Mouse (Mus musculus) embryonic facial prominence, embryonic 14.5 days (tissue): ENCODE measurements around the gene Lin28b. TPM values are rescaled to one million over a fixed set of nuclear protein-coding genes. Genes with fewer than 3 reads are reported as not detected.

Source experiments
- polyA plus RNA-seq: library from polyadenylated mRNA; unstranded; fragments of >200 nt; fragmentation: Nextera tagmentation; extraction: Ambion mirVana; gene quantifications from 2 replicates; pipeline ENCODE4 v1.2.1, GENCODE M21; 2014

Lin28b gene
- polyA plus RNA-seq, 1 experiment from 2014 or later = 0.57 TPM

Other genes with a start within 250 kb of the Lin28b start
- 3.8 and 5.7 TPM in 2 replicates for gene Bves, start 150.6 kb downstream of the Lin28b start, polyA plus RNA-seq
- 17.0 and 18.3 TPM in 2 replicates for gene Hace1, start 91.4 kb upstream of the Lin28b start, polyA plus RNA-seq